Mouse (Mus musculus) kidney, embryonic 14.5 days (tissue): Measurements from ENCODE around the gene Adam23. TPM values are rescaled to one million over a fixed set of nuclear protein-coding genes. Genes with fewer than 3 reads are reported as not detected.

Source experiments
- ATAC-seq: fragments of 200-750 bp; cut with Nextera tagmentation; 2 replicates; pipeline ENCODE4 v1.8.0; 2017; ENCODE audit warnings: moderate number of reproducible peaks, mild to moderate bottlenecking, moderate TSS enrichment, moderate library complexity; ENCODE audit not compliant: low FRiP score, low TSS enrichment
- H3K27ac ChIP-seq: fragments of 300-500 bp; sonication (generic); 2 replicates; pipeline ENCODE4 v1.5.1; 2014; ENCODE audit warnings: low read depth, mild to moderate bottlenecking, low read length, moderate library complexity, mixed read lengths
- H3K27me3 ChIP-seq: fragments of 300-500 bp; sonication (generic); 2 replicates; pipeline ENCODE4 v1.6.1; 2014; ENCODE audit warnings: mild to moderate bottlenecking, low read length; ENCODE audit not compliant: control insufficient read depth, insufficient read depth
- H3K36me3 ChIP-seq: fragments of 300-500 bp; sonication (generic); 2 replicates; pipeline ENCODE4 v1.6.1; 2014; ENCODE audit warnings: low read length, mixed read lengths; ENCODE audit not compliant: control insufficient read depth, insufficient read depth
- H3K4me1 ChIP-seq: fragments of 300-500 bp; sonication (generic); 2 replicates; pipeline ENCODE4 v1.6.1; 2014; ENCODE audit warnings: low read length, mixed read lengths; ENCODE audit not compliant: control insufficient read depth, insufficient read depth
- H3K4me2 ChIP-seq: fragments of 300-500 bp; sonication (generic); replicated peaks from 2 replicates; pipeline ENCODE4 v1.6.1; 2014; ENCODE audit warnings: low read depth, mild to moderate bottlenecking, low read length
- H3K4me3 ChIP-seq: fragments of 300-500 bp; sonication (generic); 2 replicates; pipeline ENCODE4 v1.5.1; 2014; ENCODE audit warnings: mild to moderate bottlenecking, low read length
- H3K9ac ChIP-seq: fragments of 300-500 bp; sonication (generic); 2 replicates; pipeline ENCODE4 v1.6.1; 2014; ENCODE audit warnings: low read depth, mild to moderate bottlenecking, low read length, moderate library complexity
- H3K9me3 ChIP-seq: fragments of 300-500 bp; sonication (generic); 2 replicates; pipeline ENCODE4 v1.6.1; 2016; ENCODE audit warnings: low read length; ENCODE audit not compliant: control insufficient read depth
- WGBS: fragments of 180-500 bp; shearing (Covaris S2); extraction: QIAGEN DNeasy Blood & Tissue Kit; methylation state at CpG from one replicate; pipeline ENCODE4 v1.1.7; 2014; 5-methylcytosine and 5-hydroxymethylcytosine counted together
- polyA plus RNA-seq: library from polyadenylated mRNA; unstranded; fragments of >200 nt; fragmentation: Nextera tagmentation; extraction: Ambion mirVana; gene quantifications from 2 replicates; pipeline ENCODE4 v1.2.1, GENCODE M21; 2014

Adam23 gene
- polyA plus RNA-seq, 1 experiment from 2014 or later = 1.5 TPM

DNA sequence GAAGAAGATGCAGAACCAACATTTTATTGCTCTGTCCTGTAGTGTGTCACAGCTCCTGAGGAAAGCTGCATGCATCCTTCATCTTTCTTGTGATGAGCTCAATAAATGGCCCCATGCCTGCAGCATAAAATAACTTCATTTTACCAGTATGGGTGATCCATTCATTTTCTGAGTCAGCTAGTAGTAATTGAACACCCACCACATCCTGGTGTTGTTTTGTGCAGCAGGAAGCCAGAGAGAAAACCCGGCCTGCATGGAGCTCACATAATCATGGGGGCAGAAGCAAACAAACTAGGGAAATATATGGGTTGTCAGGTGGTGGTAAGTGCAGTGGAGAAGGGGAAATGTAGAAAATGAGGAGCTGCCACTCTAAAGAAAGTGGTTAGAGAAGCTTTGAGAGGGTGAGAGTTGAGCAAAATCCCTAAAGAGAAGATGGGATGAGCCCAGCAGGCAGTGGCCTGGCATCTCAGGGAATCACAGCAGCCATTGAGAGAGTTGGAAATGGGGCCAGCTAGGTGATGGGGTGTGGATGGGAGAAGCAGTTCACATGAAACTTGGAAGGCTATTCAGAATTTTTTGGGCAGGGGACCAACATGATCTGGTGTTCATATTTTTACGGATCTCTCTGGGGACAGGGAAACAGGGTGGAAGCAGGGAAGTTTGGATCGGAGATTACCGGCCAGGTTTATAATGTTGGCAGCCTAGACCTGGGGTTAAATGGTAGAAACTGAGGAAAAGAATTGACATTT, 116.3 kb downstream of the Adam23 start:
- Histone ChIP-seq H3K4me2 (no peak overlapping the region), H3K36me3 (no peaks in the 10 kb centered on the region), H3K4me1 (no peaks in the 10 kb centered on the region), H3K9ac (no peak overlapping the region), H3K9me3 (no peaks in the 10 kb centered on the region), H3K27ac (no peak overlapping the region), H3K27me3 (no peaks in the 10 kb centered on the region), H3K4me3 (no peak overlapping the region)
- 76% methylated on average over 4 of the region's 4 CpGs for WGBS
- ATAC-seq = no peak

DNA sequence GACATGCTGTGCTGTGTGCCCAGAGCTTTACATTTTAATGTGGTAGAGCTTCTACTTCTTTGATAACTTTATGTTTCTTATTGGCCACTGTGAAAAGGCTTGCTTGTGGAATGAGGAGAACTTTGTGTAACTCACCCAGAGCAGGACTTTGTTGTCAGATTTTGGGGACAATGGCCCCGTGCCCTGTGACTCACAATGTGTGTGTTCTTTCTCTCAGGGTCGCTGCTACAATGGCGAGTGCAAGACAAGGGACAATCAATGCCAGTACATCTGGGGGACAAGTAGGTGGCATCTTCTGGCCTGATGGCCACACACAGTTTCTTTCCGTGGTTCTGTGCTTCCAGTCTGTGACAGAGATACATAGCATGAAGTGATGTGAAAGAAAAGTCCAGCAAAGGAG, 118.2 kb downstream of the Adam23 start:
- no peak overlapping the region for H3K4me3 ChIP-seq
- 73% methylated on average over 4 of the region's 4 CpGs for WGBS
- ATAC-seq = no peak

DNA sequence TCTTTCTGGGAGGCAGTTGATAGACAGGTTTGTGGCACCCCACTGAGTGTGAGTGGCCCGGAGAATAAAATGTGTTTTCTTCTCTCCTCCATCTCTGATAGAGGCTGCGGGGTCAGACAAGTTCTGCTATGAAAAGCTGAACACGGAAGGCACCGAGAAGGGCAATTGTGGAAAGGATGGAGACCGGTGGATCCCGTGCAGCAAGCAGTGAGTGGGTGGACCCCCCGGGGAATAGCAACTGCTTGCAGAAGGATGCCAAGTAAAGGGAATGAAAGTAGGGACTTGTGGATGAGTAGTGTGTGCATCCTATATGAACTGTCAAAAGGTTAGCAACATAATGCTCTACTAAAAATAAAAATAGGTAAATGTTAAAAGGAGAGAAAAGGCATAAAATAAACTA, 120.8 kb downstream of the Adam23 start:
- Histone ChIP-seq H3K27ac (no peak overlapping the region), H3K4me3 (no peak overlapping the region), H3K4me2 (no peak overlapping the region), H3K4me1 (no peaks in the 10 kb centered on the region), H3K36me3 (no peaks in the 10 kb centered on the region), H3K9ac (no peak overlapping the region), H3K27me3 (no peaks in the 10 kb centered on the region), H3K9me3 (no peaks in the 10 kb centered on the region)
- ATAC-seq = no peak
- 54% methylated on average over 7 of the region's 7 CpGs for WGBS

More for the DNA sequence above, 118.2 kb downstream of the Adam23 start:
- H3K27me3 ChIP-seq = no peaks in the 10 kb centered on the region
- H3K9ac ChIP-seq = no peak overlapping the region
- H3K27ac ChIP-seq = no peak overlapping the region
- no peaks in the 10 kb centered on the region for H3K36me3 ChIP-seq
- no peaks in the 10 kb centered on the region for H3K9me3 ChIP-seq
- H3K4me2 ChIP-seq = no peak overlapping the region
- no peaks in the 10 kb centered on the region for H3K4me1 ChIP-seq

DNA sequence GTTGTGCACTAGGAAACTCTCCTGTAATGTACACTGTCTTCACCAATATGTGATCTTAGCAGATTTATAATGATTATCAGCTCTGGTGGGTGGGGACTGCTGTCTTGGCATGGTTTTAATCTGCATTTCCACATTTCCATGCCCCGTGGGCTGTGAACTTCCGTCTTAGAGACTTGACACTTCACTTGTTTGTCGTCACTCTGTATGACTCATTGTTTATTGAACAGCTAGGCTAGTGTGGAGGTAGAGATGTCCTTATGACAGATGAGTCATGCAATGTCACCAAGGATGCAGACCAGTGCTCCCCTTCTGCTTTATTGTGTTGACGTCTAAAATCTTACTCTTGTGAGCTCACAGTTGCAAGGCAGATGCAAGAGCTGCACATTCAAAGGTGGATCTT, 121.3 kb downstream of the Adam23 start:
- H3K4me2 ChIP-seq = no peak overlapping the region
- ATAC-seq = no peak
- H3K27ac ChIP-seq = no peak overlapping the region
- no peaks in the 10 kb centered on the region for H3K4me1 ChIP-seq
- H3K27me3 ChIP-seq = no peaks in the 10 kb centered on the region
- no peaks in the 10 kb centered on the region for H3K36me3 ChIP-seq
- H3K9me3 ChIP-seq = no peaks in the 10 kb centered on the region
- no peak overlapping the region for H3K9ac ChIP-seq
- no peak overlapping the region for H3K4me3 ChIP-seq
- 58% methylated on average over 4 of the region's 4 CpGs for WGBS

DNA sequence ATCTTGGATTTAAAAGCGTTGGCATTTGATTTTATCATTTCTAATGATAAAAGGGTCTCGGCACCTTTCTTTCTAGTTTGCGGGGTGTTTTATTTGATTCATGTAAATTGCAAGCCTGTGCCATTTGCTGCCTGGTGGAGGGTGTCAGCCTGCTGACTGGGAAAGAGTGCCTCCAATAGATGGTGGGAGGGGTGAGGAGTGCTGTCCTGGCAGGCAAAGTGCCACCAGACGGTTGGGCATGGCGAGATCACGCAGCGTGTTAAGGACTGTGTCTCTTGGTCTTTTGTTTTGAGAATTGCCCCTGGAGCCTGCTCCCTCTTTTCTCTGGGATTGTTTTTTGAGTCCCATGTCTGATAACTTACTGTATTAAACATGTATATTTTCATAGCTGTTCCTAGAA, 126.5 kb downstream of the Adam23 start:
- H3K4me3 ChIP-seq = no peak overlapping the region
- no peaks in the 10 kb centered on the region for H3K4me1 ChIP-seq
- no peaks in the 10 kb centered on the region for H3K27me3 ChIP-seq
- no peak overlapping the region for H3K27ac ChIP-seq
- no peak for ATAC-seq
- H3K9ac ChIP-seq = no peak overlapping the region
- 69% methylated on average over 7 of the region's 7 CpGs for WGBS
- no peaks in the 10 kb centered on the region for H3K9me3 ChIP-seq
- no peaks in the 10 kb centered on the region for H3K36me3 ChIP-seq
- H3K4me2 ChIP-seq = no peak overlapping the region

DNA sequence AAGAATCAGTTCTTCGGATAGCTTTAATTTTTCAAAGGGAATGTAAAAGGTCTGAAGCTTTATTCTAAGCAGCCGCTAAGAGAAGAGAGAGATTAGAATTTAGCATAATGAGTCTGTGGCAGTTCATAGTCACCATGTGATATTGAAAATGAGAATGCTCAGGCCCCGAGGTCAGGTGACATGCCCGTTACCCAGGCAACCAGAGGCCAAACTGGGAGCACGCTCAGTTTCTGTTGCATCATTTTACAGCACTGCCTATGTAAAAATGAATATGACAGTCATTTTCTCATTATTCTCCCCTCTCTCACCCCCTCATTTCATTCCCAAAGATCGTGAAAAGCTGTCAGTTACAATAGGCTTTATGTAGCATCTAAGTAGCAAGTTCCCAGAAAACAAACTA, 127.7 kb downstream of the Adam23 start:
- Histone ChIP-seq H3K4me2 (no peak overlapping the region), H3K27ac (no peak overlapping the region), H3K27me3 (no peaks in the 10 kb centered on the region), H3K9ac (no peak overlapping the region), H3K36me3 (no peaks in the 10 kb centered on the region), H3K9me3 (no peaks in the 10 kb centered on the region), H3K4me3 (no peak overlapping the region), H3K4me1 (no peaks in the 10 kb centered on the region)
- ATAC-seq = no peak
- WGBS = 61% methylated on average over 6 of the region's 6 CpGs

DNA sequence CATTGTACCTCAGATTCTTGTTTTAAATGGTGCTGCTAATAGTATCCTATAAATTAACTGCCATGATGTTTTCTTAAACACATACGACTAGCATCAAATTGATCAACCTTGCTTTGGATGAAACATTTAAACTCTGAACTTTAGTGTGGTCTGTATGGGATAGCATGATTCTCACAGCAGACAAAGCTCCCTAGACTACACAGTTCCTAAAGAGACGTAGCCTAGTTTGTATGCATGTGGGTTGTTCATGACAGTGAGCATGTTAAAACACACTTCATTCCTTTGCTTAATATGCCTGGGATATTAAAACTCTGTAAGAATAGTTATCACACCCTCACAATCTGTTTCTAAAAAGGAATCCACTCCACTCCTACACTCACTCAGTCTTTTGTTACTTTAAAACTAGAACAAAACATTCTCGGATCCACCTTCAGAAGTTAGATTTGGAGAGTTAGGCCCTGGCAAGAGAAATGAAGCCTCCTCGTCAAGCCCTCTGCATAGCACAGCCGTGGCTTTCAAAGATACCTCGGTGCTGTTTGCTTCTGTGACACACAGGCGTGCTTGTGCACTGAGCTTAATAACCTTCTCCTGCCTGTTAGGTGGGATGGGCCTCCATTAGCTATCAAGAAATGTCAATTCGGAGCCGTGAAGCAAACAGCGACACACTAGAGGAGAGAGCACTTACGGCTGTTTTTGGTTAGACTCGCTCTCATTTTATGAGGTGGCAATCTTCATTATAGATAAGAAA, 128.3 kb downstream of the Adam23 start:
- Histone ChIP-seq H3K4me1 (no peaks in the 10 kb centered on the region), H3K27me3 (no peaks in the 10 kb centered on the region), H3K4me2 (no peak overlapping the region), H3K36me3 (no peaks in the 10 kb centered on the region), H3K27ac (no peak overlapping the region), H3K9ac (no peak overlapping the region), H3K9me3 (no peaks in the 10 kb centered on the region), H3K4me3 (no peak overlapping the region)
- WGBS = 61% methylated on average over 12 of the region's 12 CpGs
- ATAC-seq = no peak

DNA sequence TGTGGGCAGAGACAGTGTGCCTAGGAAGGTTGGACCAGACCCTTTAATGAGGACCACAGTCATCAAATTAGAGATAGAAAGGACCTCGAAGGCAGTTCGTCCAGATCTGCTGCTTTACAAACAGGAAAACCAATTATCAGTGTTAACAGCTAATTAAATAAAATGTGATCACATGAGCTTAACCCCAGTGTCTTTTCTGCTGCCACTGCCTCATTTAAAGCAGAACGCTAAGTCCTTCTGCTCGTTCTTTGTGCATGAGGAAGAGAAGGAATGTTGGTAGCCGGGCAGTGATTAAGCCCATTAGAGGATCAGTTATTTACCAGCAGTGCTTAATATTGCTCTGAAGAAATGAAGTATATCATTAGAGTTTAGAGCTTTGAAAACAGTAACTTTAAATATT, 131.1 kb downstream of the Adam23 start:
- 82% methylated on average over 5 of the region's 5 CpGs for WGBS
- ATAC-seq = no peak
- H3K4me3 ChIP-seq = no peak overlapping the region
- no peaks in the 10 kb centered on the region for H3K9me3 ChIP-seq
- H3K4me1 ChIP-seq = no peaks in the 10 kb centered on the region
- no peak overlapping the region for H3K4me2 ChIP-seq
- H3K27ac ChIP-seq = no peak overlapping the region
- no peak overlapping the region for H3K9ac ChIP-seq
- no peaks in the 10 kb centered on the region for H3K27me3 ChIP-seq
- H3K36me3 ChIP-seq = no peaks in the 10 kb centered on the region

DNA sequence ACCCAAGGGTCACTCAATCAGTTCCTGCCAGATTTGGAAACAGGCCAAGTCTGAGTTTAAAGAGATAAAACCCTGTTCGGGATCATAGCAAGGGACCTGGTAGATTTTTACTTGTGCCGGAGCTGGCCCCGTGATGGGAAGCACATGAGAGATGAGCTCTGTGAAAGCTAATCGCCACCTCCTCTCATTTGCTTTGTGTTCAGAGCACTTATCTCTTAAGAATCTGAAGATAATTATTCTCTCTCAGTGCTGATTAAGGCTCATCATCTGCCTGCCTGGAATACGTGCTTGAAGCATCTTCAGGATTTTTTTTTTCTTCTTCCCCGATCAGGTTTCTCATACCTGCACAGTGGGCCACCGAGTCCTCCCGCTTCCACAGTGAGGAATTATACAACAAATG, 133.5 kb downstream of the Adam23 start:
- Histone ChIP-seq H3K9ac (no peak overlapping the region), H3K4me3 (no peak overlapping the region), H3K9me3 (no peaks in the 10 kb centered on the region), H3K4me2 (no peak overlapping the region), H3K27ac (no peak overlapping the region), H3K36me3 (no peaks in the 10 kb centered on the region), H3K27me3 (no peaks in the 10 kb centered on the region), H3K4me1 (no peaks in the 10 kb centered on the region)
- no peak for ATAC-seq
- 75% methylated on average over 8 of the region's 8 CpGs for WGBS
